Mouse (Mus musculus) kidney, embryonic 16.5 days (tissue): Measurements from ENCODE around the gene Baz2b. TPM values are rescaled to one million over a fixed set of nuclear protein-coding genes. Genes with fewer than 3 reads are reported as not detected.

Source experiments
- ATAC-seq: fragments of 200-750 bp; cut with Nextera tagmentation; 2 replicates; pipeline ENCODE4 v1.8.0; 2017; ENCODE audit warnings: moderate TSS enrichment; ENCODE audit not compliant: low FRiP score, low TSS enrichment
- H3K27ac ChIP-seq: fragments of 300-500 bp; sonication (generic); 2 replicates; pipeline ENCODE4 v1.5.1; 2014; ENCODE audit warnings: low read length
- H3K27me3 ChIP-seq: fragments of 300-500 bp; sonication (generic); 2 replicates; pipeline ENCODE4 v1.6.1; 2014; ENCODE audit warnings: low read length, control low read depth, mixed read lengths; ENCODE audit not compliant: insufficient read depth
- H3K36me3 ChIP-seq: fragments of 300-500 bp; sonication (generic); 2 replicates; pipeline ENCODE4 v1.6.1; 2014; ENCODE audit warnings: low read length, control low read depth, mixed read lengths; ENCODE audit not compliant: insufficient read depth
- H3K4me1 ChIP-seq: fragments of 300-500 bp; sonication (generic); 2 replicates; pipeline ENCODE4 v1.6.1; 2014; ENCODE audit warnings: low read length, control low read depth, mixed read lengths; ENCODE audit not compliant: insufficient read depth
- H3K4me2 ChIP-seq: fragments of 300-500 bp; sonication (generic); replicated peaks from 2 replicates; pipeline ENCODE4 v1.6.1; 2014; ENCODE audit warnings: low read depth, low read length
- H3K4me3 ChIP-seq: fragments of 300-500 bp; sonication (generic); 2 replicates; pipeline ENCODE4 v1.5.1; 2014; ENCODE audit warnings: mild to moderate bottlenecking, low read length
- H3K9ac ChIP-seq: fragments of 300-500 bp; sonication (generic); replicated peaks from 2 replicates; pipeline ENCODE4 v1.6.1; 2014; ENCODE audit warnings: low read length
- H3K9me3 ChIP-seq: fragments of 300-500 bp; sonication (generic); 2 replicates; pipeline ENCODE4 v1.6.1; 2016; ENCODE audit warnings: low read length, control low read depth
- WGBS: fragments of 180-500 bp; shearing (Covaris S2); extraction: QIAGEN DNeasy Blood & Tissue Kit; methylation state at CpG from one replicate; pipeline ENCODE4 v1.1.7; 2014; 5-methylcytosine and 5-hydroxymethylcytosine counted together
- polyA plus RNA-seq: library from polyadenylated mRNA; unstranded; fragments of >200 nt; fragmentation: Nextera tagmentation; extraction: Ambion mirVana; gene quantifications from 2 replicates; pipeline ENCODE4 v1.2.1, GENCODE M21; 2015

The Baz2b gene
- polyA plus RNA-seq, 1 experiment from 2014 or later = 51.1 TPM

- Histone ChIP-seq H3K27ac (no peak overlapping the region), H3K4me3 (no peak overlapping the region), H3K4me1 (no peaks in the 10 kb centered on the region), H3K9ac (no peak overlapping the region), H3K9me3 (0 out of 2 replicates have a peak, but pooled peaks cover 4% of the 10 kb centered on the region), H3K27me3 (no peaks in the 10 kb centered on the region), H3K4me2 (no peak overlapping the region), H3K36me3 (no peaks in the 10 kb centered on the region)
- no peak for ATAC-seq
- 66% methylated on average over 3 of the region's 3 CpGs for WGBS
Observed at GRCm38 (mm10) chr2:60173190-60173589, 36.4 kb downstream of the Baz2b start.

DNA sequence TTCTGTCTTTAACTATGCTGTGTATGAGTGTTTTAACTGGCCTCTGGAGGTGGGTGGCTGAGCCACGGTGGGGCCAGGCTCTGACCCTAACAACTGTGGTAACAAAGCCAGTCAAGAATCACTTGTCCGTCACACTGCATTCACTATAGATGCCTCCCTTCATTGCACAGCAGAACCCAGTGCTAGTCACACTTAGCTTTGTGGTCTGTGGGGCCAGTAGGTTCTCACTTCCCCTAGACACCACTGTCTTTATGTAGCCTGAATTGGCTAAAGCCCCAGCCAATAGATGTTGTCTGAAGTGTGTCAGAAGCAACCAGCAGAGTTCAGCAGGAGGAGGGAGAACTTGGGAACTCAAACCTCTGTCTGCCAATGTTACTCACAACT is 37.1 kb downstream of the Baz2b start:
- Histone ChIP-seq H3K4me3 (no peak overlapping the region), H3K9me3 (0 out of 2 replicates have a peak, but pooled peaks cover 4% of the 10 kb centered on the region), H3K4me1 (no peaks in the 10 kb centered on the region), H3K36me3 (no peaks in the 10 kb centered on the region), H3K9ac (no peak overlapping the region), H3K27me3 (no peaks in the 10 kb centered on the region), H3K4me2 (no peak overlapping the region), H3K27ac (no peak overlapping the region)
- WGBS = 62% methylated on average over 2 of the region's 2 CpGs
- no peak for ATAC-seq

DNA sequence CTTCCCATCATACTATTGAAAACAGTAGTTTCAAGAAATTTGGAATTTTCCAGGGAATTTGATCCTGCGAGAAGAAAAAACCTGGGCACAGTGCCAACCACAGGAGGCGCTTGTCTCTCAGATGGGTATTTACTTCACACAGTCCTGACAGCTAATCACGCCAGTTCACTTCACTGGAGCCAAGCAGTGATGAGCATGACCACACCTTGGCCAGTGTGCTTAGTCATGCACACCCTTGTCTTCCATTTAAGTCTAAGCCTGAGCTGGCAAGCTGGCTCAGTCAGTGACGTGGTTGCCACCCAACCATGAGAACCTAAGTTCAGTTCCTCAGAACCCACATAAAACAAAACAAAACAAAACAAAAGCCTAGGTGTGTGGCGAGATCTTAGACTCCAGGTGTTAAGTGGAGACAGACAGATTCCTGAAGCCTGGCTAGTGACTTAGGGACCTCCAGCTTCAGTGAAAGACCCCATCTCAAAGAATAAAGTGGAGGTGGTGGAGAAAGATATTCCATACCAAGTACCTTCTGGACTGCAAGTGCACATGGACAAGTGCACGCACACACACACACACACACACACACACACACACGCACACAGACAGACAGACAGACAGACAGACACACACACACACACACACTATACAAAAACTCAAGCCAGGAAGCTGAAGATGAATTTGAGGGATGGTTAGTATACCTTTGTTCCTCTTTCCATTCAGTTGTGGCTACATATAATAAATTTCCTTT is 37.7 kb downstream of the Baz2b start:
- Histone ChIP-seq H3K4me2 (no peak overlapping the region), H3K27ac (no peak overlapping the region), H3K9ac (no peak overlapping the region), H3K9me3 (0 out of 2 replicates have a peak, but pooled peaks cover 4% of the 10 kb centered on the region), H3K36me3 (no peaks in the 10 kb centered on the region), H3K4me1 (no peaks in the 10 kb centered on the region), H3K27me3 (no peaks in the 10 kb centered on the region), H3K4me3 (no peak overlapping the region)
- 61% methylated on average over 7 of the region's 7 CpGs for WGBS
- no peak for ATAC-seq

GRCm38 (mm10) chr2:60166878-60167277 is 42.8 kb downstream of the Baz2b start:
- Histone ChIP-seq H3K4me3 (no peak overlapping the region), H3K36me3 (no peaks in the 10 kb centered on the region), H3K4me1 (no peaks in the 10 kb centered on the region), H3K9ac (no peak overlapping the region), H3K27me3 (no peaks in the 10 kb centered on the region), H3K9me3 (no peaks in the 10 kb centered on the region), H3K27ac (no peak overlapping the region), H3K4me2 (no peak overlapping the region)
- WGBS = 68% methylated on average over 4 of the region's 4 CpGs
- ATAC-seq = no peak

DNA sequence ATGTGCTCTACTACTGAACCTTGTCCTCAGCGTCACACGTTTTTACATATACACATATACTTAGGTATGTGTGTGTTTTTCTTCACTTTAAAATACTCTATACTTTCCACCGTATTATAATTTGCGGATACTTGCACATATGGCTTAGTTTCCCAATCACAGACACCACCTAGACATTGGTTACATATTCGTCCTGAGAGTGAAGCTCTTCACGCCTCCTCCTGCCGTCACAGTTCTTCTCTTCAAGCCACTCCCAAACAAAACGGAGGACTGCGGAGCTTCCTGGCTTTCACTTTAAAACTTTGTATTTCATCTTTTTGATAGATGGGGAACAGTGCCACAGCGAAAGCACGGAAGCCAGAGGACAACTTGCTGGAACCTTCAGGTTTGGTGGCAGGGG is 44.0 kb downstream of the Baz2b start:
- Histone ChIP-seq H3K4me2 (no peak overlapping the region), H3K9ac (no peak overlapping the region), H3K27ac (no peak overlapping the region), H3K36me3 (no peaks in the 10 kb centered on the region), H3K9me3 (no peaks in the 10 kb centered on the region), H3K4me1 (no peaks in the 10 kb centered on the region), H3K4me3 (no peak overlapping the region), H3K27me3 (no peaks in the 10 kb centered on the region)
- 94% methylated on average over 11 of the region's 11 CpGs for WGBS
- no peak for ATAC-seq

DNA sequence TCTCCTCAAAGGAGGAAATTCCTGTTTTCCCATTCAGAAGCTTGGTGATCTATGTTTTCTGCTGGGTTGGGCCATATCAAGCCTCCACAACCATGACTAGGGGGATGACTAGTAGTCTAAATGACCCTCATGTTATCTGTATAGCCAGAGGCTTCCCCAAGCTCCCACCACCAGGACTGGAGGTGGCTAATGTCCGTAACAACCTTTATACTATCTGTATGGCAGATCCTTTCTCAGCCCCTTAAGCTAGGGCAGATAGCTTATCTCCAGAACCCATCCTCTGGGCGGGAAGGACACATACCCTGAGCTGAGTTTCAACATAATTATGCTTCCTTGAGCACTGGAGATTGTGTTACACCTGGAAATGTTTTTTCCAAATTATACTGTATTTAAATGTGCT is 45.9 kb downstream of the Baz2b start:
- no peak overlapping the region for H3K27ac ChIP-seq
- no peak for ATAC-seq
- H3K4me2 ChIP-seq = no peak overlapping the region
- no peaks in the 10 kb centered on the region for H3K27me3 ChIP-seq
- no peaks in the 10 kb centered on the region for H3K36me3 ChIP-seq
- H3K9ac ChIP-seq = no peak overlapping the region
- H3K9me3 ChIP-seq = no peaks in the 10 kb centered on the region
- H3K4me3 ChIP-seq = no peak overlapping the region
- WGBS = 81% methylated on average over 2 of the region's 2 CpGs
- H3K4me1 ChIP-seq = no peaks in the 10 kb centered on the region

- no peak for ATAC-seq
- 84% methylated on average over 2 of the region's 2 CpGs for WGBS
- H3K9me3 ChIP-seq = no peaks in the 10 kb centered on the region
- no peak overlapping the region for H3K27ac ChIP-seq
- no peak overlapping the region for H3K4me3 ChIP-seq
- no peaks in the 10 kb centered on the region for H3K4me1 ChIP-seq
- H3K4me2 ChIP-seq = no peak overlapping the region
- H3K27me3 ChIP-seq = no peaks in the 10 kb centered on the region
- H3K36me3 ChIP-seq = no peaks in the 10 kb centered on the region
- no peak overlapping the region for H3K9ac ChIP-seq
Observed at GRCm38 (mm10) chr2:60152481-60152880, 57.2 kb downstream of the Baz2b start.

- Histone ChIP-seq H3K9me3 (no peaks in the 10 kb centered on the region), H3K27me3 (no peaks in the 10 kb centered on the region), H3K4me2 (no peak overlapping the region), H3K4me1 (no peaks in the 10 kb centered on the region), H3K9ac (no peak overlapping the region), H3K36me3 (no peaks in the 10 kb centered on the region), H3K27ac (no peak overlapping the region), H3K4me3 (no peak overlapping the region)
- ATAC-seq = no peak
- 87% methylated on average over 5 of the region's 5 CpGs for WGBS
Observed at GRCm38 (mm10) chr2:60148651-60149050, 61.0 kb downstream of the Baz2b start.

- Histone ChIP-seq H3K27me3 (no peaks in the 10 kb centered on the region), H3K36me3 (no peaks in the 10 kb centered on the region), H3K4me2 (no peak overlapping the region), H3K9ac (no peak overlapping the region), H3K4me1 (no peaks in the 10 kb centered on the region), H3K9me3 (no peaks in the 10 kb centered on the region), H3K4me3 (no peak overlapping the region), H3K27ac (no peak overlapping the region)
- 54% methylated on average over 3 of the region's 3 CpGs for WGBS
- no peak for ATAC-seq
Observed at GRCm38 (mm10) chr2:60147428-60147827, 62.2 kb downstream of the Baz2b start.

GRCm38 (mm10) chr2:60145742-60146141 is 63.9 kb downstream of the Baz2b start:
- Histone ChIP-seq H3K4me1 (no peaks in the 10 kb centered on the region), H3K4me2 (no peak overlapping the region), H3K9me3 (no peaks in the 10 kb centered on the region), H3K27me3 (no peaks in the 10 kb centered on the region), H3K27ac (no peak overlapping the region), H3K4me3 (no peak overlapping the region), H3K36me3 (no peaks in the 10 kb centered on the region), H3K9ac (no peak overlapping the region)
- 69% methylated on average over 6 of the region's 6 CpGs for WGBS
- no peak for ATAC-seq
